Mouse (Mus musculus): ENCODE data around the gene Cdkal1. TPM values are rescaled to one million over a fixed set of nuclear protein-coding genes. Genes with fewer than 3 reads are reported as not detected.
A peak's percentile ranks its signal among the peaks of the same experiment; 100 is the strongest.

Cdkal1 gene
- polyA plus RNA-seq, 2 experiments: 2.0 to 7.7 TPM

DNA sequence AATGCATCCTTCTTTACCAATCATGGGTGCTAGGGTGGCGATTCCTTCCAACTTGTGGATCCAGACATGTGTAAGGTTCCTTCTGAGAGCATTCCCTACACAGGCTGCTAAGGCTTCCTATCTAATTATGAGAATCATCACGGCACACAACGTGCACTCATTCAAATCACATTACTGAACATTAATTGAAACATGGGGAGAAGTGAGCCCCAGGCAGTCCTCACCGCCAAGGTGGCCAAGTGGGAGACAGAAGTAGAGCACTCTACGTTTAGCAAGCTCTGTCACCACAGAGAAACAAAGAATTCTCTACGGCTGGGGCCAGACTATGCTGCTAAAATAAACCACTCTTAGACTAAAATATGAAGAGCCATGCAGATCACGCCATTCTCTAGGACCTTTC, 240.4 kb downstream of the Cdkal1 start:
- Histone ChIP-seq H3K4me3 (ENCODE audit: insufficient read depth in 1 of 2, low read depth in 2 of 2, low read length in 2 of 2) (no peak overlapping the region), H3K36me3 (replicated peaks; ENCODE audit: control insufficient read depth, insufficient read depth, low read depth) (no peaks in the 10 kb centered on the region), H3K4me2 (ENCODE audit: low read depth) (no peak overlapping the region), H3K27ac (no peak overlapping the region), H3K9ac (replicated peaks) (no peak overlapping the region), H3K27me3 (ENCODE audit: control insufficient read depth, insufficient read depth, low read length) (no peaks in the 10 kb centered on the region), H3K4me1 (replicated peaks; ENCODE audit: control insufficient read depth in 2 of 2, insufficient read depth in 2 of 2, low read length in 1 of 2) (peaks cover 8 to 13% of the 10 kb centered on the region in 2 experiments; a peak in 3 of 4 replicates), H3K9me3 (ENCODE audit: control insufficient read depth, low read length) (no peaks in the 10 kb centered on the region)
- 77% methylated on average over 7 of the region's 7 CpGs for WGBS (ENCODE audit: insufficient replicate concordance)
- TF ChIP-seq EP300 (IDR thresholded peaks at IDR 0.05; ENCODE audit: low read depth): no peak
- no peak for TF ChIP-seq CTCF (IDR thresholded peaks at IDR 0.05; ENCODE audit: low read depth)
- DNase-seq (ENCODE audit: low read depth in 3 of 3, low spot score in 3 of 3) (no peak), ATAC-seq (ENCODE audit: insufficient read depth) (no peak)

DNA sequence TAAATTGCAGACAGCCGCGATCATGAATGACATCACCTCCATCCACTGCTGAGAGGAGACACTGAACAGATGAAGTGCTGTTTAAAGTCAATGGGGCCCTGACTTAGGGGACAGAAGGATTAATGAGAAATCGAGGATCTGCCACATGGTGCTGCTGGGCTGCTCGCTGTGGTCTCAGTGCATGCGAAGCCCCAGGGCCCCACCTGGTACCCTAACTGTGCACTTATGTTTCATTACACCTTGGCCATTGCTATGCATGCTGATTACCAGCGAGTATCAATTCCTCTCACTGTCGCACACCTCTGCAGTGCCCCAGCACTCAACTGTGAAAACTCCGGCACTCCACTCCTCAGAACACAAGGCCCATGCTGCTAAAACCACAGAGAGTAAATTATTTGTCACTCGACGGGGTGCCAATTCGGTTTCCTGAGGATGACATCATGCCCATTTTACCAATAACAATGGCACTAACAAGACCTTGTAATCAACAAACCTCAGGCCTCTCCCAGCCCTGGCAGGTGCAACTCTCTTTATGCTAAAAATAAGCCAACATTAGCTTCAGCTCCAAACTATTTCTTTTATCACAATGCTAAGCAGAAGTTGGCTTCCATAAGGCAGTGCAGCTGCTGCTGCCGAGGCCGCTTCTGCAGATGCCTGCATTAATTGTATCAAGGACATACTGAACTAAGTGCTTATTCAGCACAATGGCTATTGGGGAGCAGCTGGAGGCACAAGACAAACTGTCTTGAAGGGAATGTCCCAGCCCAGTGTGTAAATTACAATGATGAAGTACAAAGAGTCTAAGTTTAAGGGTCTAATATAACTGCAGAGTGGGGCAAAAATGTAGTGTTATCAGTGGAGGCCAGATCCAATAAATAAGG, 245.2 kb downstream of the Cdkal1 start:
- Histone ChIP-seq H3K4me3 (ENCODE audit: insufficient read depth in 1 of 2, low read depth in 2 of 2, low read length in 2 of 2) (no peak overlapping the region), H3K4me1 (replicated peaks; ENCODE audit: control insufficient read depth in 2 of 2, insufficient read depth in 2 of 2, low read length in 1 of 2) (peaks cover 0 to 3% of the 10 kb centered on the region in 2 experiments; a peak in 2 of 4 replicates), H3K9me3 (ENCODE audit: control insufficient read depth, low read length) (no peaks in the 10 kb centered on the region), H3K36me3 (replicated peaks; ENCODE audit: control insufficient read depth, insufficient read depth, low read depth) (no peaks in the 10 kb centered on the region), H3K27me3 (ENCODE audit: control insufficient read depth, insufficient read depth, low read length) (no peaks in the 10 kb centered on the region), H3K27ac (no peak overlapping the region), H3K4me2 (ENCODE audit: low read depth) (no peak overlapping the region), H3K9ac (replicated peaks) (no peak overlapping the region)
- TF ChIP-seq EP300 (IDR thresholded peaks at IDR 0.05; ENCODE audit: low read depth): no peak
- TF ChIP-seq CTCF (IDR thresholded peaks at IDR 0.05; ENCODE audit: low read depth): no peak
- DNase-seq (ENCODE audit: low read depth in 3 of 3, low spot score in 3 of 3) (no peak), ATAC-seq (ENCODE audit: insufficient read depth) (no peak)
- WGBS (ENCODE audit: insufficient replicate concordance): 55% methylated on average over 13 of the region's 13 CpGs

DNA sequence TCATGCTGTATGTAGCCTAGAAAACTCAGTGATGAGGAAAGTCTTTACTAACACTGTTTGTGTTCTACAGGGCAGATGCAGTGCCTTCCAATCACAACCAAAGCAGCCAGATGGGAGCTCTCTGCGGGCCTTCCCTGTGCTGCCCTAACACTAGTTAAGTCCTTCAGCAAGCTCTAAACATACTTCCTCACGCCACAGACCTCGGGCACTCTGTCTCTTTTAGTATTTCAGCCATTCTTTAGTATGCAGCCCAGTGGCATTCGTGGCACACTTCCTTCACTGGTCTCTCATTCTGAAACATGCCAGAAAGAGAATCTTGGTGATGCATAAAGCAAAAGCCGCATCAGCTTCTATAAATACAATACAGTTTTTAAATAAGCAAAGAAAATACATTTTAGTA, 246.0 kb downstream of the Cdkal1 start:
- DNase-seq (ENCODE audit: low read depth in 3 of 3, low spot score in 3 of 3) (no peak), ATAC-seq (ENCODE audit: insufficient read depth) (no peak)
- Histone ChIP-seq H3K27ac (no peak overlapping the region), H3K4me1 (replicated peaks; ENCODE audit: control insufficient read depth in 2 of 2, insufficient read depth in 2 of 2, low read length in 1 of 2) (peaks cover 0 to 3% of the 10 kb centered on the region in 2 experiments; a peak in 2 of 4 replicates), H3K27me3 (ENCODE audit: control insufficient read depth, insufficient read depth, low read length) (no peaks in the 10 kb centered on the region), H3K4me2 (ENCODE audit: low read depth) (no peak overlapping the region), H3K9ac (replicated peaks) (no peak overlapping the region), H3K36me3 (replicated peaks; ENCODE audit: control insufficient read depth, insufficient read depth, low read depth) (no peaks in the 10 kb centered on the region), H3K4me3 (ENCODE audit: insufficient read depth in 1 of 2, low read depth in 2 of 2, low read length in 2 of 2) (no peak overlapping the region), H3K9me3 (ENCODE audit: control insufficient read depth, low read length) (no peaks in the 10 kb centered on the region)
- 63% methylated on average over 5 of the region's 5 CpGs for WGBS (ENCODE audit: insufficient replicate concordance)
- TF ChIP-seq EP300 (IDR thresholded peaks at IDR 0.05; ENCODE audit: low read depth) (no peak), CTCF (IDR thresholded peaks at IDR 0.05; ENCODE audit: low read depth) (no peak)

DNA sequence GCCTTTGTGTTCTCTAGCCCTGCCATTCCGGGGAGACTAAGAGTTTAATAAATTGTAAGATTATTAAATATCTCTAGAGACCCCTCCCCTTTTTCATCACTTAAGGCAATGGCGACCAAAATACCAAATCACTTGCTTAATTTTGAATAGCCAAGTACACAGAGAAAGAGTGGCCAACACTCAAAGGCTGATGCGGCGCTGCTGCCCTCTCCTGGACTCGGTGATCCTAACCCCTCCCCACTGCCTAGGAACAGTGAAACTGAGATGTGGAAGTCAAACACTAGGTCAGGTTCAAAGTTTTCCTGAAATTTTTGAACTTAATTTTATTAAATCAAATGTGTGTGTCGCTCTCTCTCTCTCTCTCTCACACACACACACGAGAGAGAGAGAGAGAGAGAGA, 251.2 kb downstream of the Cdkal1 start:
- no peaks in the 10 kb centered on the region for H3K4me1 ChIP-seq (replicated peaks; ENCODE audit: control insufficient read depth in 2 of 2, insufficient read depth in 2 of 2, low read length in 1 of 2)
- TF ChIP-seq CTCF (IDR thresholded peaks at IDR 0.05; ENCODE audit: low read depth) (peak; percentile 69), EP300 (IDR thresholded peaks at IDR 0.05; ENCODE audit: low read depth) (no peak)
- H3K27me3 ChIP-seq (ENCODE audit: control insufficient read depth, insufficient read depth, low read length): no peaks in the 10 kb centered on the region
- WGBS (ENCODE audit: insufficient replicate concordance): 38% methylated on average over 6 of the region's 7 CpGs
- no peak overlapping the region for H3K4me2 ChIP-seq (ENCODE audit: low read depth)
- no peak for DNase-seq (ENCODE audit: low read depth in 3 of 3, low spot score in 3 of 3)
- H3K4me3 ChIP-seq (ENCODE audit: insufficient read depth in 1 of 2, low read depth in 2 of 2, low read length in 2 of 2): no peak overlapping the region
- no peaks in the 10 kb centered on the region for H3K36me3 ChIP-seq (replicated peaks; ENCODE audit: control insufficient read depth, insufficient read depth, low read depth)
- no peaks in the 10 kb centered on the region for H3K9me3 ChIP-seq (ENCODE audit: control insufficient read depth, low read length)
- no peak overlapping the region for H3K9ac ChIP-seq (replicated peaks)
- ATAC-seq (ENCODE audit: insufficient read depth): no peak
- no peak overlapping the region for H3K27ac ChIP-seq

DNA sequence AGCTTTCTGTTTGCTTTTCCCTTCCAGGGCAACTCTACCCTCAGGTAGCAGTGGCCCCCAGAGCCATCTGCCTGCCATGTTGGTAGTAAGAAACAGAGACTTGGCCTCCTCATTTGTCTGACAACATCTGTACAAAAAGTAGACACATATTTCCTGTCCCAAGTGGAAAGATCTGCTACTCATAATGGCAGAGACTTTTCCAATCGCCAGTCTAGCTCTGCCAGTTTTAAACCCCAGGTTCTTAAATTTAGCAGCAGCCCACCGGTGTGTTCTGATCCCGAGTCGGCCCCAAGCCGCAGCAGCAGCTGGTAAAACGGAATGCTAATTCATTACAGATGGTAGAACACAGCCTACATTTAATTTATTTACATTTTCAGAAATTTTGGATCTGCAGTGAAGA, 251.9 kb downstream of the Cdkal1 start:
- WGBS (ENCODE audit: insufficient replicate concordance): 72% methylated on average over 6 of the region's 6 CpGs
- ATAC-seq (ENCODE audit: insufficient read depth) (no peak), DNase-seq (ENCODE audit: low read depth in 3 of 3, low spot score in 3 of 3) (no peak)
- Histone ChIP-seq H3K4me1 (replicated peaks; ENCODE audit: control insufficient read depth in 2 of 2, insufficient read depth in 2 of 2, low read length in 1 of 2) (no peaks in the 10 kb centered on the region), H3K4me3 (ENCODE audit: insufficient read depth in 1 of 2, low read depth in 2 of 2, low read length in 2 of 2) (no peak overlapping the region), H3K9me3 (ENCODE audit: control insufficient read depth, low read length) (no peaks in the 10 kb centered on the region), H3K4me2 (ENCODE audit: low read depth) (no peak overlapping the region), H3K9ac (replicated peaks) (no peak overlapping the region), H3K36me3 (replicated peaks; ENCODE audit: control insufficient read depth, insufficient read depth, low read depth) (no peaks in the 10 kb centered on the region), H3K27me3 (ENCODE audit: control insufficient read depth, insufficient read depth, low read length) (no peaks in the 10 kb centered on the region), H3K27ac (no peak overlapping the region)
- TF ChIP-seq CTCF (IDR thresholded peaks at IDR 0.05; ENCODE audit: low read depth) (no peak), EP300 (IDR thresholded peaks at IDR 0.05; ENCODE audit: low read depth) (no peak)

All from liver, embryonic 14.5 days (tissue).